9 mouse cellular contexts compared by ENCODE assay signal in genomic region chr11:101851042-101851441, GRCm38 (mm10). TPM values are rescaled to one million over a fixed set of nuclear protein-coding genes. Genes with fewer than 3 reads are reported as not detected.
DNase-seq lines count a peak whose midpoint lies in the region; ATAC-seq lines count a peak whose summit lies in the region.
"Had no signal": no experiment of that assay in that cellular context is flagged by ENCODE, and none has a peak within 500 bp of the region (broad histone marks: within the 10 kb centered on the region; RNA-seq: fewer than 3 reads in every experiment).

No protein-coding gene starts in this region.

- H3K4me1 ChIP-seq in embryonic facial prominence, embryonic 10.5 days: peaks cover 22% of the 10 kb centered on the region
- H3K4me1 ChIP-seq in midbrain, embryonic 14.5 days (ENCODE audit: control insufficient read depth, insufficient read depth, low read length): no peaks in the 10 kb centered on the region

- DNase-seq in cerebellum, adult 11-12 months: peak; percentile 43
- DNase-seq in cerebellum, postnatal 4 days (ENCODE audit: low spot score in 2 of 2): no peak
- DNase-seq in 3T3-L1 (ENCODE audit: low read depth, low spot score): peak; percentile 38
- no peak for DNase-seq in embryonic facial prominence, embryonic 10.5 days (ENCODE audit: low spot score)
- DNase-seq in heart, postnatal 14 days: peak; percentile 50 to 59
- DNase-seq in retina, embryonic 14.5 days (ENCODE audit: low spot score): no peak
- DNase-seq in midbrain, embryonic 14.5 days: no peak

- no peak for ATAC-seq in midbrain, embryonic 14.5 days (ENCODE audit: low FRiP score, low TSS enrichment)
- no peak for ATAC-seq in erythroid progenitor cell, adult 5-6 weeks (replicated peaks; ENCODE audit: low FRiP score, poor library complexity, severe bottlenecking)

- H3K4me3 ChIP-seq in embryonic facial prominence, embryonic 10.5 days: no peak overlapping the region
- no peak overlapping the region for H3K4me3 ChIP-seq in midbrain, embryonic 14.5 days (replicated peaks; ENCODE audit: low read depth, low read length)
- H3K4me3 ChIP-seq: midbrain, embryonic 10.5 days had no signal

- no peaks in the 10 kb centered on the region for H3K9me3 ChIP-seq in embryonic facial prominence, embryonic 10.5 days
- no peaks in the 10 kb centered on the region for H3K9me3 ChIP-seq in midbrain, embryonic 14.5 days (ENCODE audit: control insufficient read depth, low read length)
- H3K9me3 ChIP-seq: midbrain, embryonic 10.5 days had no signal

- H3K4me2 ChIP-seq in midbrain, embryonic 14.5 days (ENCODE audit: low read length): no peak overlapping the region

- intact Hi-C loops in heart, postnatal 14 days (cut with DNase I): loop anchor here (5.0 kb wide), 1 partner anchor 51 kb away; no protein-coding TSS in a partner anchor

- H3K27me3 ChIP-seq in embryonic facial prominence, embryonic 10.5 days (replicated peaks; ENCODE audit: low read depth, poor library complexity, severe bottlenecking): no peaks in the 10 kb centered on the region
- H3K27me3 ChIP-seq in midbrain, embryonic 14.5 days (ENCODE audit: control insufficient read depth, insufficient read depth, low read length): no peaks in the 10 kb centered on the region

- no peak overlapping the region for H3K9ac ChIP-seq in midbrain, embryonic 14.5 days (replicated peaks; ENCODE audit: low read length)

- no peaks in the 10 kb centered on the region for H3K36me3 ChIP-seq in embryonic facial prominence, embryonic 10.5 days (replicated peaks)
- H3K36me3 ChIP-seq in midbrain, embryonic 14.5 days (ENCODE audit: control insufficient read depth, insufficient read depth, low read length): no peaks in the 10 kb centered on the region
- H3K36me3 ChIP-seq: midbrain, embryonic 10.5 days had no signal

- WGBS in embryonic facial prominence, embryonic 10.5 days: 69% methylated on average over 7 of the region's 7 CpGs
- 79% methylated on average over 7 of the region's 7 CpGs for WGBS in midbrain, embryonic 14.5 days

- 0 out of 2 replicates have a peak overlapping the region, but pooled peaks have one; percentile 45 for H3K27ac ChIP-seq in embryonic facial prominence, embryonic 10.5 days (replicated peaks)
- no peak overlapping the region for H3K27ac ChIP-seq in midbrain, embryonic 14.5 days (replicated peaks; ENCODE audit: low read depth, low read length)
- H3K27ac ChIP-seq: midbrain, embryonic 10.5 days had no signal

RNA-seq across cellular contexts. Expression of gene Meox1, which starts 43.1 kb away (rescaled TPM):
- polyA plus RNA-seq in embryonic facial prominence, embryonic 10.5 days (2016; fragmentation: Nextera tagmentation; extraction: Ambion mirVana): 1.9 and 2.9 TPM in 2 replicates
- total RNA-seq in heart, postnatal 14 days (2021): 10 to 100 TPM; 13.4 to 18.0 TPM
- polyA plus RNA-seq in midbrain, embryonic 14.5 days (2014; fragmentation: Nextera tagmentation; extraction: Ambion mirVana): 0.25 and 0.40 TPM in 2 replicates
- not detected in 2 replicates for total RNA-seq in erythroid progenitor cell, adult 5-6 weeks (2015; ENCODE audit: low replicate concordance)
- total RNA-seq in erythroid progenitor cell, adult 5-6 weeks (2017; ENCODE audit: low replicate concordance): not detected in 2 replicates

Comparison
In these comparisons a context has a peak if more than half of its experiments do, and no peak if none do; other contexts are left out.
1. DNase-seq: peak in cerebellum, adult 11-12 months (single experiment), 3T3-L1 (single experiment) and heart, postnatal 14 days (2 of 2); none in cerebellum, postnatal 4 days (0 of 2), embryonic facial prominence, embryonic 10.5 days (single experiment), retina, embryonic 14.5 days (single experiment) and midbrain, embryonic 14.5 days (single experiment).
2. RNA of gene Meox1, which starts 43.1 kb away (total RNA-seq): 13.4 to 18.0 TPM in heart, postnatal 14 days; not detected in erythroid progenitor cell, adult 5-6 weeks; every median in the first group is over 10 times any median in the second.